Mouse (Mus musculus): Measurements from ENCODE around the gene Tnp1. TPM values are rescaled to one million over a fixed set of nuclear protein-coding genes. Genes with fewer than 3 reads are reported as not detected.

Tnp1 gene
- not detected in 2 replicates for polyA plus RNA-seq (2015; fragmentation: Nextera tagmentation; extraction: Ambion mirVana)

- Histone ChIP-seq H3K9me3 (no peaks in the 10 kb centered on the region), H3K4me1 (peaks cover 7% of the 10 kb centered on the region; the same call in 1 of the 2 replicates), H3K9ac (no peak within 1 kb of the TSS), H3K27me3 (no peaks in the 10 kb centered on the region), H3K36me3 (no peaks in the 10 kb centered on the region), H3K27ac (no peak within 1 kb of the TSS), H3K4me3 (no peak within 1 kb of the TSS), H3K4me2 (replicated peaks) (no peak within 1 kb of the TSS)
- WGBS, result 93% methylated on average over 12 of the region's 12 CpGs
- no peak for ATAC-seq (ENCODE audit: low FRiP score, low read depth)
These were observed at the start of gene Tnp1 for GRCm38 (mm10) chr1:73015731-73016130. Tnp1 (minus strand) TSS chr1:73015909.

- ATAC-seq (ENCODE audit: low FRiP score, low read depth), result no peak
- Histone ChIP-seq H3K4me2 (replicated peaks) (no peak overlapping the region), H3K4me1 (peaks cover 11% of the 10 kb centered on the region), H3K4me3 (no peak overlapping the region), H3K27ac (no peak overlapping the region), H3K9me3 (no peaks in the 10 kb centered on the region), H3K36me3 (no peaks in the 10 kb centered on the region), H3K9ac (no peak overlapping the region), H3K27me3 (peaks cover 3% of the 10 kb centered on the region; the same call in 1 of the 2 replicates)
- WGBS, result 78% methylated on average over 3 of the region's 3 CpGs
These were observed 48.6 kb upstream of the Tnp1 start for GRCm38 (mm10) chr1:73064336-73064735.

- no peak overlapping the region for H3K4me3 ChIP-seq
- 37% methylated on average over 7 of the region's 7 CpGs for WGBS
- no peak for ATAC-seq (ENCODE audit: low FRiP score, low read depth)
- peaks cover 11% of the 10 kb centered on the region for H3K4me1 ChIP-seq
- no peaks in the 10 kb centered on the region for H3K36me3 ChIP-seq
- peaks cover 3% of the 10 kb centered on the region; the same call in 1 of the 2 replicates for H3K27me3 ChIP-seq
- no peak overlapping the region for H3K27ac ChIP-seq
- H3K9me3 ChIP-seq, result no peaks in the 10 kb centered on the region
- H3K4me2 ChIP-seq (replicated peaks), result no peak overlapping the region
- H3K9ac ChIP-seq, result no peak overlapping the region
These were observed 46.0 kb upstream of the Tnp1 start for GRCm38 (mm10) chr1:73061491-73062233.

GRCm38 (mm10) chr1:73060271-73060670, 44.6 kb upstream of the Tnp1 start:
- no peak for ATAC-seq (ENCODE audit: low FRiP score, low read depth)
- WGBS, result 31% methylated on average over 3 of the region's 3 CpGs
- no peak overlapping the region for H3K27ac ChIP-seq
- no peaks in the 10 kb centered on the region for H3K36me3 ChIP-seq
- H3K9me3 ChIP-seq, result no peaks in the 10 kb centered on the region
- H3K27me3 ChIP-seq, result peaks cover 3% of the 10 kb centered on the region; the same call in 1 of the 2 replicates
- H3K4me1 ChIP-seq, result peaks cover 11% of the 10 kb centered on the region
- no peak overlapping the region for H3K4me3 ChIP-seq
- no peak overlapping the region for H3K9ac ChIP-seq
- H3K4me2 ChIP-seq (replicated peaks), result no peak overlapping the region

GRCm38 (mm10) chr1:73056266-73057001, 40.7 kb upstream of the Tnp1 start:
- H3K9ac ChIP-seq, result no peak overlapping the region
- peaks cover 14% of the 10 kb centered on the region for H3K4me1 ChIP-seq
- no peaks in the 10 kb centered on the region for H3K36me3 ChIP-seq
- no peak overlapping the region for H3K4me3 ChIP-seq
- no peaks in the 10 kb centered on the region for H3K9me3 ChIP-seq
- H3K27ac ChIP-seq, result no peak overlapping the region
- WGBS, result 79% methylated on average over 3 of the region's 3 CpGs
- peaks cover 3% of the 10 kb centered on the region; the same call in 1 of the 2 replicates for H3K27me3 ChIP-seq
- ATAC-seq (ENCODE audit: low FRiP score, low read depth), result no peak
- no peak overlapping the region for H3K4me2 ChIP-seq (replicated peaks)

- no peak for ATAC-seq (ENCODE audit: low FRiP score, low read depth)
- no peak overlapping the region for H3K9ac ChIP-seq
- H3K36me3 ChIP-seq, result no peaks in the 10 kb centered on the region
- H3K4me1 ChIP-seq, result peaks cover 11% of the 10 kb centered on the region
- peaks cover 3% of the 10 kb centered on the region; the same call in 1 of the 2 replicates for H3K27me3 ChIP-seq
- H3K27ac ChIP-seq, result no peak overlapping the region
- no peak overlapping the region for H3K4me2 ChIP-seq (replicated peaks)
- no peak overlapping the region for H3K4me3 ChIP-seq
- H3K9me3 ChIP-seq, result no peaks in the 10 kb centered on the region
- WGBS, result 27% methylated on average over 3 of the region's 3 CpGs
These were observed 40.1 kb upstream of the Tnp1 start for GRCm38 (mm10) chr1:73055820-73056219.

GRCm38 (mm10) chr1:73055206-73055605, 39.5 kb upstream of the Tnp1 start:
- 66% methylated on average over 6 of the region's 6 CpGs for WGBS
- no peak overlapping the region for H3K27ac ChIP-seq
- no peak overlapping the region for H3K4me2 ChIP-seq (replicated peaks)
- peaks cover 11% of the 10 kb centered on the region for H3K4me1 ChIP-seq
- no peak overlapping the region for H3K4me3 ChIP-seq
- H3K9me3 ChIP-seq, result no peaks in the 10 kb centered on the region
- ATAC-seq (ENCODE audit: low FRiP score, low read depth), result no peak
- H3K27me3 ChIP-seq, result peaks cover 2% of the 10 kb centered on the region; the same call in 1 of the 2 replicates
- H3K36me3 ChIP-seq, result no peaks in the 10 kb centered on the region
- no peak overlapping the region for H3K9ac ChIP-seq

- no peak overlapping the region for H3K27ac ChIP-seq
- no peak overlapping the region for H3K4me2 ChIP-seq (replicated peaks)
- H3K9me3 ChIP-seq, result no peaks in the 10 kb centered on the region
- H3K9ac ChIP-seq, result no peak overlapping the region
- WGBS, result 22% methylated on average over 9 of the region's 9 CpGs
- H3K4me1 ChIP-seq, result peaks cover 11% of the 10 kb centered on the region
- H3K36me3 ChIP-seq, result no peaks in the 10 kb centered on the region
- H3K4me3 ChIP-seq, result no peak overlapping the region
- no peaks in the 10 kb centered on the region for H3K27me3 ChIP-seq
- ATAC-seq (ENCODE audit: low FRiP score, low read depth), result peak; percentile 51; the same call in 1 of the 2 replicates
These were observed 38.0 kb upstream of the Tnp1 start for GRCm38 (mm10) chr1:73053545-73054326.

GRCm38 (mm10) chr1:73046896-73047672, 31.4 kb upstream of the Tnp1 start:
- peaks cover 5% of the 10 kb centered on the region; the same call in 1 of the 2 replicates for H3K4me1 ChIP-seq
- no peak overlapping the region for H3K27ac ChIP-seq
- H3K9ac ChIP-seq, result no peak overlapping the region
- H3K4me2 ChIP-seq (replicated peaks), result no peak overlapping the region
- WGBS, result 83% methylated on average over 5 of the region's 6 CpGs
- H3K27me3 ChIP-seq, result no peaks in the 10 kb centered on the region
- no peaks in the 10 kb centered on the region for H3K9me3 ChIP-seq
- no peak overlapping the region for H3K4me3 ChIP-seq
- ATAC-seq (ENCODE audit: low FRiP score, low read depth), result no peak
- no peaks in the 10 kb centered on the region for H3K36me3 ChIP-seq

GRCm38 (mm10) chr1:73045948-73046685, 30.4 kb upstream of the Tnp1 start:
- no peak for ATAC-seq (ENCODE audit: low FRiP score, low read depth)
- H3K4me3 ChIP-seq, result no peak overlapping the region
- no peak overlapping the region for H3K9ac ChIP-seq
- no peaks in the 10 kb centered on the region for H3K27me3 ChIP-seq
- no peak overlapping the region for H3K27ac ChIP-seq
- no peak overlapping the region for H3K4me2 ChIP-seq (replicated peaks)
- H3K4me1 ChIP-seq, result peaks cover 5% of the 10 kb centered on the region; the same call in 1 of the 2 replicates
- 18% methylated on average over 9 of the region's 9 CpGs for WGBS
- H3K9me3 ChIP-seq, result no peaks in the 10 kb centered on the region
- H3K36me3 ChIP-seq, result no peaks in the 10 kb centered on the region

GRCm38 (mm10) chr1:73043671-73044070, 28.0 kb upstream of the Tnp1 start:
- Histone ChIP-seq H3K4me1 (peaks cover 12% of the 10 kb centered on the region; the same call in 1 of the 2 replicates), H3K27me3 (no peaks in the 10 kb centered on the region), H3K36me3 (no peaks in the 10 kb centered on the region), H3K27ac (no peak overlapping the region), H3K9ac (no peak overlapping the region), H3K4me3 (no peak overlapping the region), H3K9me3 (no peaks in the 10 kb centered on the region), H3K4me2 (replicated peaks) (no peak overlapping the region)
- ATAC-seq (ENCODE audit: low FRiP score, low read depth), result no peak
- WGBS, result 92% methylated on average over 10 of the region's 10 CpGs
